Mouse (Mus musculus) neural tube, embryonic 15.5 days (tissue): ENCODE results near the gene Abi1. TPM values are rescaled to one million over a fixed set of nuclear protein-coding genes. Genes with fewer than 3 reads are reported as not detected.

Experiments used
- ATAC-seq: fragments of 200-750 bp; cut with Nextera tagmentation; 2 replicates; pipeline ENCODE4 v1.8.0; 2017; ENCODE audit warnings: mild to moderate bottlenecking, moderate TSS enrichment, moderate library complexity; ENCODE audit not compliant: low FRiP score
- H3K27ac ChIP-seq: fragments of 300-500 bp; sonication (generic); replicated peaks from 2 replicates; pipeline ENCODE4 v1.5.1; 2015; ENCODE audit warnings: mild to moderate bottlenecking, inconsistent platforms
- H3K27me3 ChIP-seq: fragments of 300-500 bp; sonication (generic); replicated peaks from 2 replicates; pipeline ENCODE4 v1.6.1; 2015; ENCODE audit warnings: inconsistent platforms
- H3K36me3 ChIP-seq: fragments of 300-500 bp; sonication (generic); 2 replicates; pipeline ENCODE4 v1.6.1; 2015; ENCODE audit warnings: inconsistent platforms
- H3K4me1 ChIP-seq: fragments of 300-500 bp; sonication (generic); 2 replicates; pipeline ENCODE4 v1.6.1; 2015; ENCODE audit warnings: inconsistent platforms
- H3K4me2 ChIP-seq: fragments of 300-500 bp; sonication (generic); 2 replicates; pipeline ENCODE4 v1.6.1; 2015; ENCODE audit warnings: inconsistent platforms, mild to moderate bottlenecking, moderate library complexity
- H3K4me3 ChIP-seq: fragments of 300-500 bp; sonication (generic); replicated peaks from 2 replicates; pipeline ENCODE4 v1.5.1; 2015; ENCODE audit warnings: mild to moderate bottlenecking, inconsistent platforms
- H3K9ac ChIP-seq: fragments of 300-500 bp; sonication (generic); replicated peaks from 2 replicates; pipeline ENCODE4 v1.6.1; 2015; ENCODE audit warnings: mild to moderate bottlenecking, inconsistent platforms
- H3K9me3 ChIP-seq: fragments of 300-500 bp; sonication (generic); replicated peaks from 2 replicates; pipeline ENCODE4 v1.6.1; 2016; ENCODE audit warnings: inconsistent platforms
- WGBS: fragments of 180-500 bp; shearing (Covaris S2); methylation state at CpG from one replicate; pipeline ENCODE4 v1.1.7; 2015; ENCODE audit warnings: mixed read lengths; 5-methylcytosine and 5-hydroxymethylcytosine counted together
- polyA plus RNA-seq: library from polyadenylated mRNA; unstranded; fragments of >200 nt; fragmentation: Nextera tagmentation; extraction: Ambion mirVana; gene quantifications from 2 replicates; pipeline ENCODE4 v1.2.1, GENCODE M21; 2015

The Abi1 gene
- polyA plus RNA-seq, 1 experiment from 2014 or later: 57.3 TPM

DNA sequence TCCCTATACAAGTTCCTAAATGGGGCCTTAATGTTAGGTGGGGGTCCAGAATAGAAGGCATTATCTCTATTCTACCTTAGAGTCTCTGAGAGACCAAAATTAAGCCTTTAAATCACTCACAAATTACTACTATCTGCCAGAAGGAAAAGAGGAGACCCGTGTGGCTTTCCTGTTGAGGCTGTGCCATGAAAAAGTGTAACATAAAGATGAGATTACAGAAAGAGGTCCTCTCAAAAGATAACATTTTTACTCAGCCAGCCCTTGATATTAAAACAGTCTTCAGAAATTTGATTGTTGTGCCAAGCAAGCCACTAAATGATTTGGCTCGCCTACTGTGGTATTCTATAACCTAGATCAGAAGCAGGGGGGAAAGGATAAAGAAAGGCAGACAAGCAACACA lies 32.9 kb downstream of the Abi1 start:
- WGBS: 71% methylated on average over 2 of the region's 2 CpGs
- ATAC-seq: no peak

DNA sequence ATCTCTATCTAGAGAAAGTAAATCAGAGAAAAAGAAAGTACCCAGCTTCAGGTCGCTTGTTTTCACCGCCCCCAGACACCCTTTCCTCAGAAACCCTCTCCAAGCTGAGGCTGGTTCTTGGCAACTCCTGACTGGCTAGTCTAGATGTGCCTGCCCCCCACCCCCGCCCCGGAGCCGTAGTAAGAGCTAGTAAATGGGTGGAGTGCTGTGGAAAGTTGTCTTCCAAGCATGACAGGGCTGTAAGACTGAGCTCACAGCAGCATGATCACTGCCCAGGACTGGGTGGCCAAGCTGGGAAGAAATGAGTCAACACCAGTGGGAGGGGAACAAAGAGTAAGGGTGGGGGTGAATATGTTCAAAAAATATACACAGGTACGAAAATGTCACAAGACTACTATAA lies 33.8 kb downstream of the Abi1 start:
- 74% methylated on average over 6 of the region's 6 CpGs for WGBS
- H3K4me2 ChIP-seq: no peak overlapping the region
- no peak overlapping the region for H3K4me3 ChIP-seq

More for the DNA sequence above, 32.9 kb downstream of the Abi1 start:
- Histone ChIP-seq H3K27me3 (no peaks in the 10 kb centered on the region), H3K4me3 (no peak overlapping the region), H3K9me3 (no peaks in the 10 kb centered on the region), H3K36me3 (no peaks in the 10 kb centered on the region), H3K9ac (no peak overlapping the region), H3K4me2 (no peak overlapping the region), H3K4me1 (no peaks in the 10 kb centered on the region), H3K27ac (no peak overlapping the region)

DNA sequence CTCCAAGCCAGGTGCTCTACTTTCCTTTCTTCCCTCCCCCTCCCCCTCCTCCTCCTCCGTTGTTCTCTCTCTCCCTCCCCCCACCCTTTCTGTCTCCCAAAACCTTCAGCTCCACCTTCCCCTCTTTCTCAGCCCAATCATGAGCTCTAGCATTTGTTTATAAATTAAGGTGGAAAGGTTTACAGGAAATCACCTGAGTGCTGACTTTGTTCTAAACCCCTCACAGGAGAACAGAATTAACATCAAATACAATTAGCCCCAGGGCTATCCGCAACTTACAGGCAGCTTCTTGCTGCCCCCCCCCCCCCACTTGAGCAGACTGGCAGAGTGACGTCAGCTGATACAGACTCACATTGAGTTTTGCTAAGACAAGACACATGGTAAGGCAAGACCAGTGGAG lies 37.4 kb downstream of the Abi1 start:
- no peaks in the 10 kb centered on the region for H3K9me3 ChIP-seq
- no peak overlapping the region for H3K9ac ChIP-seq
- H3K27me3 ChIP-seq: no peaks in the 10 kb centered on the region
- no peaks in the 10 kb centered on the region for H3K36me3 ChIP-seq
- H3K4me2 ChIP-seq: no peak overlapping the region
- H3K4me1 ChIP-seq: no peaks in the 10 kb centered on the region
- ATAC-seq: no peak
- H3K27ac ChIP-seq: no peak overlapping the region
- H3K4me3 ChIP-seq: no peak overlapping the region
- WGBS: 59% methylated on average over 3 of the region's 3 CpGs

More for the DNA sequence above, 33.8 kb downstream of the Abi1 start:
- no peak for ATAC-seq
- no peak overlapping the region for H3K27ac ChIP-seq
- H3K27me3 ChIP-seq: no peaks in the 10 kb centered on the region
- no peaks in the 10 kb centered on the region for H3K36me3 ChIP-seq
- no peaks in the 10 kb centered on the region for H3K9me3 ChIP-seq
- H3K4me1 ChIP-seq: no peaks in the 10 kb centered on the region
- no peak overlapping the region for H3K9ac ChIP-seq

- no peak overlapping the region for H3K4me2 ChIP-seq
- H3K27me3 ChIP-seq: no peaks in the 10 kb centered on the region
- no peaks in the 10 kb centered on the region for H3K36me3 ChIP-seq
- no peaks in the 10 kb centered on the region for H3K9me3 ChIP-seq
- no peak overlapping the region for H3K9ac ChIP-seq
- 88% methylated on average over 1 of the region's 1 CpGs for WGBS
- ATAC-seq: no peak
- H3K4me1 ChIP-seq: no peaks in the 10 kb centered on the region
- H3K4me3 ChIP-seq: no peak overlapping the region
- no peak overlapping the region for H3K27ac ChIP-seq
These were observed 40.4 kb downstream of the Abi1 start for GRCm38 (mm10) chr2:22999620-23000019.

GRCm38 (mm10) chr2:22998804-22999203 lies 41.2 kb downstream of the Abi1 start:
- 93% methylated on average over 2 of the region's 2 CpGs for WGBS
- H3K27ac ChIP-seq: no peak overlapping the region
- H3K4me1 ChIP-seq: no peaks in the 10 kb centered on the region
- ATAC-seq: no peak
- peaks cover 5% of the 10 kb centered on the region; the same call in 1 of the 2 replicates for H3K36me3 ChIP-seq
- H3K27me3 ChIP-seq: no peaks in the 10 kb centered on the region
- no peak overlapping the region for H3K9ac ChIP-seq
- H3K4me2 ChIP-seq: no peak overlapping the region
- no peak overlapping the region for H3K4me3 ChIP-seq
- H3K9me3 ChIP-seq: no peaks in the 10 kb centered on the region

GRCm38 (mm10) chr2:22998015-22998414 lies 42.0 kb downstream of the Abi1 start:
- 94% methylated on average over 2 of the region's 2 CpGs for WGBS
- no peak overlapping the region for H3K27ac ChIP-seq
- no peaks in the 10 kb centered on the region for H3K4me1 ChIP-seq
- no peak overlapping the region for H3K4me3 ChIP-seq
- ATAC-seq: no peak
- no peaks in the 10 kb centered on the region for H3K27me3 ChIP-seq
- H3K9me3 ChIP-seq: no peaks in the 10 kb centered on the region
- peaks cover 5% of the 10 kb centered on the region; the same call in 1 of the 2 replicates for H3K36me3 ChIP-seq
- no peak overlapping the region for H3K4me2 ChIP-seq
- no peak overlapping the region for H3K9ac ChIP-seq

- Histone ChIP-seq H3K9me3 (no peaks in the 10 kb centered on the region), H3K27ac (no peak overlapping the region), H3K36me3 (peaks cover 5% of the 10 kb centered on the region; the same call in 1 of the 2 replicates), H3K27me3 (no peaks in the 10 kb centered on the region), H3K4me3 (no peak overlapping the region), H3K9ac (no peak overlapping the region), H3K4me2 (no peak overlapping the region), H3K4me1 (no peaks in the 10 kb centered on the region)
- no peak for ATAC-seq
These were observed 44.0 kb downstream of the Abi1 start for GRCm38 (mm10) chr2:22996071-22996470.

GRCm38 (mm10) chr2:22985973-22986657 lies 53.9 kb downstream of the Abi1 start:
- no peak overlapping the region for H3K4me2 ChIP-seq
- H3K4me3 ChIP-seq: no peak overlapping the region
- peaks cover 4% of the 10 kb centered on the region; the same call in 1 of the 2 replicates for H3K4me1 ChIP-seq
- H3K36me3 ChIP-seq: no peaks in the 10 kb centered on the region
- no peaks in the 10 kb centered on the region for H3K9me3 ChIP-seq
- no peaks in the 10 kb centered on the region for H3K27me3 ChIP-seq
- H3K9ac ChIP-seq: no peak overlapping the region
- ATAC-seq: 0 out of 2 replicates have a peak, but pooled peaks have one; percentile 55
- peak overlapping the region; percentile 68 for H3K27ac ChIP-seq
- WGBS: 47% methylated on average over 2 of the region's 2 CpGs

GRCm38 (mm10) chr2:22977387-22977973 lies 62.6 kb downstream of the Abi1 start:
- no peak overlapping the region for H3K27ac ChIP-seq
- H3K4me1 ChIP-seq: peaks cover 7% of the 10 kb centered on the region; the same call in 1 of the 2 replicates
- no peak overlapping the region for H3K4me2 ChIP-seq
- no peaks in the 10 kb centered on the region for H3K9me3 ChIP-seq
- ATAC-seq: no peak
- no peak overlapping the region for H3K9ac ChIP-seq
- WGBS: 57% methylated on average over 3 of the region's 3 CpGs
- no peak overlapping the region for H3K4me3 ChIP-seq
- H3K27me3 ChIP-seq: no peaks in the 10 kb centered on the region
- H3K36me3 ChIP-seq: no peaks in the 10 kb centered on the region

- Histone ChIP-seq H3K4me2 (no peak overlapping the region), H3K27ac (no peak overlapping the region), H3K36me3 (no peaks in the 10 kb centered on the region), H3K4me1 (no peaks in the 10 kb centered on the region), H3K4me3 (no peak overlapping the region), H3K9ac (no peak overlapping the region), H3K9me3 (no peaks in the 10 kb centered on the region), H3K27me3 (no peaks in the 10 kb centered on the region)
- 92% methylated on average over 3 of the region's 3 CpGs for WGBS
- ATAC-seq: no peak
These were observed 77.1 kb downstream of the Abi1 start for GRCm38 (mm10) chr2:22962970-22963369.

DNA sequence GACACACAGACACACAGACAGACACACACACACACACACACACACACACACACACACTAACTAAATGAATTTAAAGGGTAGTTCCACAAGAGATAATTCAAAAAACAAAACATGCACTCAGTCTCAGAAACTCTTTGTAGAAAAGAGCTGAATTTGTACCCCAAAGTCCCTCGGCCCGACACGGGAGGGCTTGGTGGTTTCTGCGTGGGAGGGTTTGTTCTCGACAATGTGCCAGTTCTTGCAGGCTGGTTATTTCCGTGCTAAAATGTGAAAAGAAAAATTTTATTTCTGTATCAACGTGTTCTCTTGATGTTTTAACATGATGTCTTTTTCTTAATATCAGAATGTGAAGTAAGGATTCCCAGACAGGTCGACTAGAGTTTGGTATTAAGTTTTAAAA lies 77.8 kb downstream of the Abi1 start:
- no peaks in the 10 kb centered on the region for H3K36me3 ChIP-seq
- no peak for ATAC-seq
- H3K27ac ChIP-seq: no peak overlapping the region
- H3K27me3 ChIP-seq: no peaks in the 10 kb centered on the region
- H3K9me3 ChIP-seq: no peaks in the 10 kb centered on the region
- no peak overlapping the region for H3K4me3 ChIP-seq
- H3K4me2 ChIP-seq: no peak overlapping the region
- WGBS: 93% methylated on average over 8 of the region's 8 CpGs
- no peak overlapping the region for H3K9ac ChIP-seq
- no peaks in the 10 kb centered on the region for H3K4me1 ChIP-seq

- ATAC-seq: no peak
- 98% methylated on average over 2 of the region's 2 CpGs for WGBS
- no peak overlapping the region for H3K4me2 ChIP-seq
- no peak overlapping the region for H3K9ac ChIP-seq
- H3K9me3 ChIP-seq: no peaks in the 10 kb centered on the region
- H3K27me3 ChIP-seq: no peaks in the 10 kb centered on the region
- no peaks in the 10 kb centered on the region for H3K4me1 ChIP-seq
- no peak overlapping the region for H3K4me3 ChIP-seq
- no peaks in the 10 kb centered on the region for H3K36me3 ChIP-seq
- no peak overlapping the region for H3K27ac ChIP-seq
These were observed 78.4 kb downstream of the Abi1 start for GRCm38 (mm10) chr2:22961681-22962080.
